Mouse (Mus musculus): ENCODE measurements around the gene Srrm2.

The Srrm2 gene

DNA sequence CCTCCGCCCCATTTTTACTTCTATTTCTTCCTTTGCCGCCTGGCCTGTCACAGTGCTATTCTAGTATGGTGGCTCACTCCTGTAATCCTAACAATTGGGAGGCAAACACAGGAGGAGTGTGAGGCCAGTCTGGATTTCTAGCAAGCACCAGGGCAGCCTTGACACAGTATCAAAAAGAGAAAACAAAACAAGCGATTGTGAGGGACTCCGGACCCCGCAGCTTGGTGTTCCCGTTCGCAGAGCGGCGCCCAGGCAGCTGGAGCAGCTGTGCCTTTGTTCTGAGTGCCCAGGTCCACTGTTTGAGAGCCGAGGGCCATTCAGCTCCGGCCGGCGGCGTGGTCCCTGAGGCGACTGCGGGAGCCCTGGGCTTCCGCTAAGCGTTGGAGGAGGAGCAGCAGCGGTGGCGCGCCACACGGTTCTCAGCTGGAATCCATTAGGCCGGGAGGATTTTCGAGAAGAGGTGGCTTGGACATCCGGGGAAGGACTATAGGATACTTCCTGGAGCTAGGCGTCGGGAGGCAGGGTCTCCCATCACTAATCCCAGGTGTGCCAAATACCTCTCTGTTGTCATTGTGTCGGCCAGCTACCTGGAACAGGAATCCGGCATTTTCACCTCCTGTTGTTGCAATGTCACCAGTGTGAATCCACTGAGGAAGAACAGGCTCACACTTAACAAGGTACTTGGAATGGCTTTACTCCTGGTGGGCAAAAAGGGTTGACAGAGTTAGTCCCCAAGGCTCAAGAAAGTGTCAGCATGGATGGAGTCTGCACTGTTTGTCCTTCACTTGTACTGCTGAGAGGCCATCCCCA lies at the start of gene Srrm2:
Gene Srrm2, plus strand, starts transcription at position 264 of the 810 bp plus-strand sequence.
- no peak for DNase-seq (ENCODE audit: low read depth)

GRCm38 (mm10) chr17:23740598-23741021 lies 49.7 kb upstream of the Srrm2 start, which contains the start of gene Paqr4:
Gene Paqr4 (minus strand): TSS chr17:23740867.
- no peak for DNase-seq (ENCODE audit: low read depth)

- DNase-seq (ENCODE audit: low read depth) = no peak
These were observed 48.7 kb upstream of the Srrm2 start for GRCm38 (mm10) chr17:23741359-23742209.

DNA sequence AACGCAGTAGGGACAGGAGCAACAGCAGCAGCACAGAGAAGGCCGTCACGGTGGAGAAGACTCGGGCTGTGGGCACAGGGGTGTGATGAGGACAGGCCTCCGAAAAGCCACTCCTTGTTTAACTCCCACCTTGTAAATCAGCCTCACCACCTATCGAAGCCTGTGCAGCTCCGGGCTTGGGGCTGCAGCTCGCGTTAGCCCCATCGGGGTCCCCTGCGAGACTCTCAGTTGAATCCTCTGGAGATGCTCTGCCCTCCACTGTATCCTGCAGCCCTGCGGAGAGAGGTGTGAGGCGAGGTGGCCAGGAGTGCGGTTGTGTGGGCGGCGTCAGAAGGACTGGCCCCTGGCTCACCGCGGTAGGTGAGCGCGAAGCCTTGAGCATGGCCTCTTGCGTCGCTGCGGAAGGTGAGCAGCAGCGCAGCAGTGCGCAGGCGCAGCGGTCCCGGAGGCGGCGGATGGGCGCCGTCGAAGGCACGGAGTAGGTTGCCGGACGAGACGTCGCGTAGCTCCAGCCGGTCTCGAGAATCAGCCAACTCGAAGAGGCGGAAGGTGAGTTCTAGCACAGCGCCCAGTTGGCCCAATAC lies 48.0 kb upstream of the Srrm2 start:
- DNase-seq (ENCODE audit: low read depth) = no peak

GRCm38 (mm10) chr17:23742941-23743340 lies 47.4 kb upstream of the Srrm2 start:
- no peak for DNase-seq (ENCODE audit: low read depth)

DNA sequence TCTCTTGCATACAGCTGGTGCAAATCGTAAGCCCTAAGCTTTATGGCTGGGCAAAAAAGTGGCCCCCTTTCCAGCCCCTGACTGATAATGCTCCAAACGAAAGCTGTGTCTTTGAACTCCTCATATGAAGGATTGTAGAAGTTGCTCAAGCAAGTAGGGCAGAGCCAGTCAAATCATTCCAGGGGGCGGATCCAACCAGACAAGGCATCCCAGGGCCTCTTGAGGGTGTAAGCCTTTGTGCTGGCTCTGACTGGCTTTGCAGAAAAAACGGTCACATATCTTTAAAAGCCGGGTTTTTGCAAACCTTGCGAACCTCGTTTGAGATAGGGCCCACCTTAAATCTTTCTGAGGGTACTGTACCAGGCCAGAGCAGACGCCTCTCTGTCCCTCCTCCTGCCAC lies 46.3 kb upstream of the Srrm2 start:
- DNase-seq (ENCODE audit: low read depth) = no peak

- DNase-seq (ENCODE audit: low read depth) = no peak
These were observed 45.7 kb upstream of the Srrm2 start for GRCm38 (mm10) chr17:23744651-23745050.

DNA sequence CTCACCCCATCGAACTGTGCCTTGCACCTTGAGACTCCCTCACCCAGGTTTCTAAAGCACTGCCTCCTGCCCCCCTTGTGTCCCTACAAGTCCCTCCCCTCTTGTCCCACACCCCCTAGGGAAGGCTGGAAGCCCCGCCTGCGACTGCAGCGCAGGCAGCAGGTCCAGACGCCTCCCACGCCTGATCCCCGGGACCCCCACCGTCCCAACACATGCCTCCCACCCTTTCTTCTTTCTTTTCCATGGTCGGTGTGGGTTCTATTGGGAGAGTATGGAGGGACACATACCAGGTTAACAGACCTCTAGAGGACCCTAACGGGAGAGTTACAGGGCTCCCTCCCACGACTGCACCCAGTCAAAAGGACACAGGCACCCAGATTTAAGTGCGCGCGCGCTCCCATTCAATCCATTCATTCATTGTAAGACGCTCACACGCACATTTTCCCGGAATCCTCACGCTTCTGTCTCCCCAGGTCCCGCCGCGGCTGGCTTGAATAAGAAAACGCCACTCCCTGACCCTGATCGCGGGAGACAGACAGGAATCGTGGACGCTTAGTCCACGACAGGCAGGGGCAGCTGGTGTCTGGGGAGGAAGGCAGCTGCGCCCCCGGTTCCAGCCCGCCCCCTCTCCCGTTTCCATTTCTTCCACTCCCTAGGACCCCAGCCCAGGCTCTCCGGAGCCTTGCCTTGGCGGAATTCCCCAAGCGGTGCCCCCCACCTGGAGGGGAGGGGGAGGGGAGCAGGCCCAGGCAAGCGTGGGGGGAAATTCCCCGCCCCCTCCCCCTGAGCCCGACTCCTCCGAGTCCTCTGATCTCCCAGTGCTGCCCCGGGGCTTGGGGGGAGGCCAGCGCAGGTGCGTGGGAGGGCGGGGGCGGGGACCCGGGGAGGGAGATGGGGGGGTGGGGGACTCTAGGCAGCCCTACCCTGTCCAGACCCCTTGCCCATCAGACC lies 44.8 kb upstream of the Srrm2 start, which contains the start of gene Kremen2:
Gene Kremen2, minus strand, starts transcription at position 533 of the 951 bp plus-strand sequence.
- no peak for DNase-seq (ENCODE audit: low read depth)

GRCm38 (mm10) chr17:23746311-23746710 lies 44.0 kb upstream of the Srrm2 start:
- DNase-seq (ENCODE audit: low read depth) = no peak

GRCm38 (mm10) chr17:23746767-23747166 lies 43.6 kb upstream of the Srrm2 start:
- no peak for DNase-seq (ENCODE audit: low read depth)

GRCm38 (mm10) chr17:23747471-23747870 lies 42.9 kb upstream of the Srrm2 start:
- DNase-seq (ENCODE audit: low read depth) = no peak

GRCm38 (mm10) chr17:23748026-23748425 lies 42.3 kb upstream of the Srrm2 start:
- no peak for DNase-seq (ENCODE audit: low read depth)

DNA sequence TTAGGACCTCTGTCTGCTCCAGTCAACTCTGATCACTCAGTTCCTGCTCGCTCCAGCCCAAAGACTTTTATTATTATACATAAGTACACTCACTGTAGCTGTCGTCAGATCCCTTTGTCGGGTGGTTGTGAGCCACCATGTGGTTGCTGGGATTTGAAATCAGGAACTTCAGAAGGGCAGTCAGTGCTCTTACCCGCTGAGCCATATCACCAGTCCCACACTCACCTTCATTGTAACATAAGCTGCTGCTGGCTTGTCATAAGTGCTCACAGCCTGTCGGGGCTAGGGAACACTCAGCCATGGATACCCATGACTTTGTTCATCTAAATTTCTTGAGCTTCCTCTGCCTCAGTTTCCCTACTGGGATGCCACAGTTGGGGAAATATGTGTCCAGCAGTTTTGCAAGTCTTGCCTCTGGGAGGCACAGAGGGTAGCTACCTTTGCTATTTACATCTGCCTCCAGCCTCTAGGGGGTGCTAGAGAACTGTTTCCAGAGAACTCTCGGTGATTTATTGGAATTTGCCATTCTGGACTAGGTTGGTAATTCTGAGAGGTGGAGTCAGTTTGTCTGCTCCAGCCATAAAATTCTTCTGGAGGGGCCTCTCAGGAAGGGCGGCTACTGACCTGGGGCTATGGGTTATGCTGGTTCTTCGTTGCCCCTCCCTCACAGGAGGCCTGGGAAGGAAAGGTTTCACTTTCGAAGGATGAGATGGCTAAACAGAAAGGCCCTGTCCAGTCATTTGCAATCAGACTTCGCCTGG lies 41.5 kb upstream of the Srrm2 start:
- DNase-seq (ENCODE audit: low read depth) = peak; percentile 84

DNA sequence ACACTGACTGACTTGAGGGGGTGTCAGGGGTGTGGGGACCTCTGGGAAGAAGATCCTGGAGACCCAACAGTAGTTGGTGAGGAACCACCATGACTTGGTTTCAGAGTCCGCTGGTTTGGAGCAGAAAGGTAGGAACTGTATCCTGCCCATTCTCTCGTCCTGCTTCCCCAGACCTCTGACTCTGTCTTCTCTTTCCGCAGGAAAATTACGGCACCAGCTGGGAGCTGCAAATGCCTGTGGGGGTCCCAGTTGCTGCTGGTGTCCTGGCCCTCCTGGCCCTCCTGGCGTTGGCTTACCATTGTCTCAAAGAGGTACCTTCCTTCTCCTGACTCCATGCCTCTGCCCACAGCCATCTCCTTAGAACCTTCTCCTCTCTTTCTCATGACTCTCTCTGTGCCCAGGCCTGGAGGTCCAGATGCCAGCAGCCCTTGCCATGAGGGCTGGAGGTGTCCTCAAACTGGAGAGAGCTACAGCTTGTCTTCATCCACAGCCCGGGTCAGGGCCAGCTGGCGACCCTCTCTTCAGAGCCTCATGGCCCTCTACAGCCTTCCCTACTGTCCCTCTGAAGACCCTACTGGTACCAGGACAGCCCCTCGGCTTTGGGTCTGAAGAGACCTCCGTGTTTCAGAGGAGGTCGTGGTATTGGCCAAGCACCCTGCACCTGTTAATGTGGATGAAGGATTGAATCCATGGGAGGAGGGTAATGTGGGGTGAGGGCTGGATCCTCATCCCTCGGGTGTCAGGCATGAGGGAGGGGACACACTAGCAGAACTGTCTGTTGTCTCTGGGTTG lies 40.7 kb upstream of the Srrm2 start:
- DNase-seq (ENCODE audit: low read depth) = no peak

GRCm38 (mm10) chr17:23755689-23756088 lies 34.6 kb upstream of the Srrm2 start:
- no peak for DNase-seq (ENCODE audit: low read depth)

DNA sequence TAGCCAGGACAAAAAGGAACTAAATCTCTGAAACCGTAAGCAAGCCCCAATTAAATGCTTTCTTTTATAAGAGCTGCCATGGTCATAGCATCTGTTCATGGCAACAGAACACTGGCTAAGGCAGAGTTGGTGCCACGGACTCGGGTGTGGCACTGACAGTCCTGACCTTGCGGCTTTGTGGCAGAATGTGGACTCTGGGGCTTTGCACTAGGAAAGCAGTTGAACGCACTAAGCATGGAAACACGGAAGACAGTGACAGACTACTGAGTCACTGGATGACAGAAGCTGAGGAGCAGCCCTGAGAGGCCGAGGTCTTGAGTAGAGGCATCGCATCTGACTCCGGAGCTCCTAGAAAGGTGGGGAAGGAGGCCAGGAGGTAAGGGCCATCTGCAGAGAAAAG lies 32.8 kb upstream of the Srrm2 start:
- DNase-seq (ENCODE audit: low read depth) = no peak

- DNase-seq (ENCODE audit: low read depth) = no peak
These were observed 31.5 kb upstream of the Srrm2 start for GRCm38 (mm10) chr17:23758801-23759200.

DNA sequence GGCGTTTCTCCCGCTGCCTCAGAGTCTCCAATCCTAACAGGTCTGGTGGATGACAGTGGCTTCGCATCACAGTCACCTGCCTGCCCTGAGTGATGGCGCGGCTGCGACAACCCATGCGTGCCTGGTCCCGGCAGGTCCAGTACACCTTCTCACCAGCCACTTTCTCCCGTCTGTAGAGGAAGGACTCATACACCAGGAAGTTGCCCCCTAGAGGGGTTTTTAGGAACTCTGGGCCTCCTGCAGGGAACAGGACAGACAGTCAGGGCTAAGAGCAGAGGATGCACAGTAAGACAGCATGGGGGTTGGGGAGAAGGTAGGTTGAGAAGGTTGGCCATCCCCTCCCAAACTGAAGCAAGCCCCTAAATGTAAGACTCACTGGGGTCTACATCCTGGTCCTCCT lies 30.1 kb upstream of the Srrm2 start:
- DNase-seq (ENCODE audit: low read depth) = no peak

DNA sequence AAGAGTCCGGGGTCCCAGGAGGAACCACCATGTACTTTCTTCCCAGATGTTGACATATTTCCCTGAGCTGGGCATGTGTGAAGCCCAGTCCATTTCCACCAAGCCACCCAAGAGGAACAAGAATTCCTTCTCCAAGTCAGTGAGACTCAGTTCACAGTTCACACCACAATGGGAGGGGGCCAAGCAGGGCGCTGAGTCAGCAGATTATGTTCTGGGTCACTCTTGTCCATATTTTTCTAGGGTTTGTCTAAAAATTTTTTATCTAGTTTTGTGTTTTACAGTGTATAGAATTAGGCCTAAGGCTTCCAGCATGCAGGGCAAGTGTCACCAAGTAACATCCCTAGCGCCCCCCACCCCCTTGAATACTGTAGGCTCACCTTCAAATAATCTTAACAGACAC lies 29.2 kb upstream of the Srrm2 start:
- no peak for DNase-seq (ENCODE audit: low read depth)

- no peak for DNase-seq (ENCODE audit: low read depth)
These were observed 27.4 kb upstream of the Srrm2 start for GRCm38 (mm10) chr17:23762976-23763375.

Measured in c-Kit-positive CD71-negative TER-119-negative erythroid progenitor cells, embryonic 14.5 days (primary cell).